Mouse (Mus musculus) bone marrow, adult 2 months (tissue): ENCODE results near the gene Sstr3.

Source experiments
- CTCF ChIP-seq: fragments of 200-500 bp; IDR thresholded peaks from 2 replicates; pipeline ENCODE4 v1.5.1; 2011; ENCODE audit warnings: low read length, control low read depth; ENCODE audit not compliant: control insufficient read depth, insufficient read depth
- POLR2A ChIP-seq: fragments of 200-500 bp; IDR thresholded peaks from 2 replicates; pipeline ENCODE4 v1.6.1; 2011; ENCODE audit warnings: low read depth, mild to moderate bottlenecking, control low read depth, low read length, borderline replicate concordance; ENCODE audit not compliant: control insufficient read depth

- TF ChIP-seq CTCF = no peak
- TF ChIP-seq POLR2A = no peak
Measured at GRCm38 (mm10) chr15:78576284-78576810, 31.9 kb upstream of the Sstr3 start.
